Mouse (Mus musculus): ENCODE results near the gene Rif1. TPM values are rescaled to one million over a fixed set of nuclear protein-coding genes. Genes with fewer than 3 reads are reported as not detected.
A peak's percentile ranks its signal among the peaks of the same experiment; 100 is the strongest.

Rif1 gene
- polyA plus RNA-seq, 1 experiment = 0.83 TPM

DNA sequence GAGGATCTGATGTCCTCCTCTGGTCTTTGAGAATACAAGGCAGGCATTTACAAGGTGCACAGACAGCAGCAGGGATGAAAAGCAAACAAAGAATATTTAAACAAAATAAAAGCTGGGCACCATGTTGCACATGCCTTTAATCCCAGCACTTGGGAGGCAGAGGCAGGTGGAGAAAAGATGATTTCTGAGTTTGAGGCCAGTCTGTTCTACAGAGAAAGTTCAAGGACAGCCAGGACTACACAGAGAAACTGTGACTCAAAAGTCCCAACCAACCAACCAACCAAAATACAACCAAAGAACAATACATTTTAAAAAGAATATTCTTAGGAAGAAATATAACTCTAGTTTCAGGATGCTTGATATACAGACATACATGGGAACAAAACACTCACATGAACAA, 15.0 kb upstream of the Rif1 start:
- Histone ChIP-seq H3K4me3 (replicated peaks) (no peak overlapping the region), H3K27me3 (ENCODE audit: control insufficient read depth) (no peaks in the 10 kb centered on the region), H3K9me3 (ENCODE audit: control insufficient read depth, low read length) (no peaks in the 10 kb centered on the region), H3K36me3 (ENCODE audit: control insufficient read depth) (no peaks in the 10 kb centered on the region), H3K4me1 (ENCODE audit: control insufficient read depth) (no peaks in the 10 kb centered on the region)
- TF ChIP-seq GATA1 (IDR thresholded peaks at IDR 0.05; ENCODE audit: low read length) = no peak
- no peak for TF ChIP-seq TAL1 (IDR thresholded peaks at IDR 0.05; ENCODE audit: low read length)

DNA sequence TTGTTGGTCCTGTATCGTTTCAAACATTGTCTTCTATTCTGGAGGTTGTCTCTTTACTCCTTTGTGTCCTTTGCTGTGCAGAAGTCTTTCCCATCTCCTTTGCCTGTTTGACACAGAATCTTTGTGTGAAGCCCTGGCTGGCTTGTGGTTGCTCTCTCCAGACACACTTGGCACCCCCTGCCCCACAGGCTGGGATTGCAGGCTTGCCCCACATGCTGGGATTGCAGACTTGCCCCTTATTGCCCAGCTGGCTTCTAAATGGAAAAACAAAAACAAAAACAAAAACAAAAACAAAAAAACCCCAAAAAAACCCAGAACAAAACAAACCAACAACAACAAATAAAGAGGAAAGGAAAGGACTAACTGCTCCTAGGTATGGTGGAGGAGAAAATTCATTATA, 4.0 kb upstream of the Rif1 start:
- TF ChIP-seq TAL1 (IDR thresholded peaks at IDR 0.05; ENCODE audit: low read length) (no peak), GATA1 (IDR thresholded peaks at IDR 0.05; ENCODE audit: low read length) (no peak)
- peaks cover 8% of the 10 kb centered on the region for H3K4me1 ChIP-seq (ENCODE audit: control insufficient read depth)
- H3K36me3 ChIP-seq (ENCODE audit: control insufficient read depth) = no peaks in the 10 kb centered on the region
- peaks cover 16% of the 10 kb centered on the region for H3K27me3 ChIP-seq (ENCODE audit: control insufficient read depth)
- H3K9me3 ChIP-seq (ENCODE audit: control insufficient read depth, low read length) = no peaks in the 10 kb centered on the region
- no peak overlapping the region for H3K4me3 ChIP-seq (replicated peaks)

DNA sequence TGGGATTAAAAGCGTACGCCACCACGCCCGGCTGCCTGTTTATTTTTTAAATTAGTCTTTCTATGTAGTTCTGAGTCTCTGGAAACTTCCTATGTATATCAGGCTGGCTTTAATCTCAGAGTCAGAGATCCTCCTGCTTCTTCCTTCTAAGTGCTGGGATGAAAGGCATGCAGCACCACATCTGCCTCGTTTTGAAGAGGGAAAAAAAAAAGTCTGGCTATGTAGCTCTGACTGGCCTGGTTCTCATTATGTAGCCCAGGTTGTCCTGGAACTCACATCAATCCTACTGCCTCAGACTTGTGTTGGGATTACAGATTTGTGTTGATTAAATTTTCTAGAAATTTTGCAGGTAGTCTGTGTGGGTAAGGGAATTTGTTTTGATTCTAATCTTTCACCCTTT, 1.8 kb upstream of the Rif1 start:
- no peak for TF ChIP-seq GATA1 (IDR thresholded peaks at IDR 0.05; ENCODE audit: low read length)
- no peak for TF ChIP-seq TAL1 (IDR thresholded peaks at IDR 0.05; ENCODE audit: low read length)
- Histone ChIP-seq H3K4me3 (replicated peaks) (no peak overlapping the region), H3K9me3 (ENCODE audit: control insufficient read depth, low read length) (no peaks in the 10 kb centered on the region), H3K4me1 (ENCODE audit: control insufficient read depth) (peaks cover 21% of the 10 kb centered on the region), H3K36me3 (ENCODE audit: control insufficient read depth) (peaks cover 20% of the 10 kb centered on the region), H3K27me3 (ENCODE audit: control insufficient read depth) (peaks cover 11% of the 10 kb centered on the region)

DNA sequence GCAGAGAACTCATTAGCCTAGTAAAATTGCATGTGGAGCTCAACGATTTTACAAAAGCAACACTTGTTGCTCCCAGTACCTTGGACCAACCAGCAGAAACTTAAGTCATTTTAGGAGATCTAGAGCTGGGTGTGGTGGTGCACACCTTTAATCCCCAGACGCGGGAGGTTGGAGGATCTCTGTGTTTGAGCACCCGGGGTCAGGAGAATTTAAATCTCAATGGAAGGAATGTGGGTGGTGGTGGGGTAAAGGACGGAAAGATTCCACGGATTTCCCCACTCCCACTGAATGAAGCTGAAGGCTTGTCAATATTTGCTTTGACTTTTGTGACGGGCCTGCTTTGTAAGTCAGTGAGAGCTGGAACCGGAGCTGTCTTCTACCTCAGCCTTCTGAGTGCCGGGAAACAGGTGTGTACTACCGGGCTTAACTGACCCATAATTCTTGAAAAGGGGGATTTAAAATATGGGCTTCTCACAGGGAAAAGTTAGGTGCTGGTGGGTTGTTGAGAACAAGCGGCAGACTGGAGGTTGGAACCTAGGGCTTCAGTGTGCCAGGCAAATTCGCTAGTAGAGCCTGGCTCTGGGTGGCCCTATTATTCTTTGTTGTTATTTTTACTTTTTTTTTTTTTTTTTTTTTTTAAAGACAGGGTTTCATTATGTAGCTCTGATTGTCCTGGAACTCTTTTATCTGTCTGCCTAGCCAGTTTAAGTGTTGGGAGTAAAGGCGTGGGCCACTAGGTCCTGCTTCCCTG, 1.2 kb upstream of the Rif1 start:
- peak overlapping the region; percentile 86 for H3K4me3 ChIP-seq (replicated peaks)

DNA sequence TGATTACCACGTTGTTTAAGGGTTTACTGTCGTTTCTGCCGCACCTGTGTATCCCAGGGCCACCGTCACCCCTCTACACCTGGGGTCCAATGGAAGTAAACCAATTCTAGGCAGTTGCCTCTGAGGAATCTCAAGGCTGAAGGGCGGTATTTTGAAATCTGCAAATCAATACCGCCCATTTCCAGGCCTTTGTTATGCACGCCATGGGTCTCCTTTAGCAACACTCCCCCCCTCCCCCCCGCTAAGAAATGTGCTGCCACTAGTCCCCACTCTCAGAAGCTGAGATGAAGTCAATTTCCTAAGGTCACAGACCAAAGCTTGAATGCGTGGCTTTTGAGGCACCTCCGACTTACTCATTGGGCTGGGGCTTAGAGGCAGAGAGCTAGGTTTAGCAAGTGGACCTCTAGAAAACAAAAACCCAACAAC, 554 bp upstream of the Rif1 start:
- H3K36me3 ChIP-seq (ENCODE audit: control insufficient read depth) = peaks cover 33% of the 10 kb centered on the region
- no peaks in the 10 kb centered on the region for H3K9me3 ChIP-seq (ENCODE audit: control insufficient read depth, low read length)
- H3K4me3 ChIP-seq (replicated peaks) = peak overlapping the region; percentile 86
- peaks cover 8% of the 10 kb centered on the region for H3K27me3 ChIP-seq (ENCODE audit: control insufficient read depth)
- peaks cover 21% of the 10 kb centered on the region for H3K4me1 ChIP-seq (ENCODE audit: control insufficient read depth)
- TF ChIP-seq TAL1 (IDR thresholded peaks at IDR 0.05; ENCODE audit: low read length) (no peak), GATA1 (IDR thresholded peaks at IDR 0.05; ENCODE audit: low read length) (no peak)

More for the DNA sequence above, 1.2 kb upstream of the Rif1 start:
- Histone ChIP-seq H3K9me3 (ENCODE audit: control insufficient read depth, low read length) (no peaks in the 10 kb centered on the region), H3K4me1 (ENCODE audit: control insufficient read depth) (peaks cover 21% of the 10 kb centered on the region), H3K27me3 (ENCODE audit: control insufficient read depth) (peaks cover 8% of the 10 kb centered on the region), H3K36me3 (ENCODE audit: control insufficient read depth) (peaks cover 26% of the 10 kb centered on the region)
- TF ChIP-seq TAL1 (IDR thresholded peaks at IDR 0.05; ENCODE audit: low read length) (no peak), GATA1 (IDR thresholded peaks at IDR 0.05; ENCODE audit: low read length) (no peak)

DNA sequence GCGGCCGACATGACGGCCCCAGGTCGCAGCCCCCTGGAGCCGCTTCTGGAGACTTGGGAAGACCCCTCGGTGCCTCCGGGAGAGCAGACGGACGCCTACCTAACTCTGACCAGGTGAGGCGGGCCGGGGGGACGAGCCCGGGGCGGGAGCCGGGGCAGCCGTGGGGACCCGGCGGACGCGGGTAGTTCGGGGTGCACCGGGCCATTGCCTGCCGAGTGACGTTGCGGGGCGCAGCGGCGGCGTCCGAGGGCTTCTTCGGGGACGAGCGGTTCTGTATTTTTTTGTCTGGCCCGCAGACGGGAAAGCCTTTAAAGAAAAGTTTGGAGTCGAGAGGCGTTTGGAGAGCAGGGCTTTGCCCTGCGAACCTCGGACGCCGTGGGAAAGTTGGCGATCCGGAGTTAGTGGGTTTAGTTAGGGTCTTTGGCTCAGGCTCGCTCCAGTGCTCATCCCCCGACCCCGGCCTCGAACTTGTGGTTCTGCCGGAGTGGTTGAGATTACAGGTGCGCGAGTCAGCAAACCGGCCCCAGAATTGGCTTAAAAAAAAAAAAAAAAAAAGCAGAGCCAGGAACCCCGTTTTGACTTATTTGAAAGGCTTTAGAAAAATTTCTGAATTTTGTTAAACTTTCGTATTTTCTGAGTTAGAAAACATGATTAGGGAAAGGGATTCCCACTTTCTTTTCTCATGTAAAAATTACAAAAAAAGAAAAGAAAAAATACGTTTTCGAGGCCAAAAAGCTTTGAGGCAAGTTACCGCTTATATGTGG, 691 bp downstream of the Rif1 start:
- TF ChIP-seq TAL1 (IDR thresholded peaks at IDR 0.05; ENCODE audit: low read length) = no peak
- TF ChIP-seq GATA1 (IDR thresholded peaks at IDR 0.05; ENCODE audit: low read length) = no peak
- Histone ChIP-seq H3K36me3 (ENCODE audit: control insufficient read depth) (peaks cover 45% of the 10 kb centered on the region), H3K4me3 (replicated peaks) (peak overlapping the region; percentile 86), H3K9me3 (ENCODE audit: control insufficient read depth, low read length) (no peaks in the 10 kb centered on the region), H3K27me3 (ENCODE audit: control insufficient read depth) (peaks cover 8% of the 10 kb centered on the region), H3K4me1 (ENCODE audit: control insufficient read depth) (peaks cover 21% of the 10 kb centered on the region)

DNA sequence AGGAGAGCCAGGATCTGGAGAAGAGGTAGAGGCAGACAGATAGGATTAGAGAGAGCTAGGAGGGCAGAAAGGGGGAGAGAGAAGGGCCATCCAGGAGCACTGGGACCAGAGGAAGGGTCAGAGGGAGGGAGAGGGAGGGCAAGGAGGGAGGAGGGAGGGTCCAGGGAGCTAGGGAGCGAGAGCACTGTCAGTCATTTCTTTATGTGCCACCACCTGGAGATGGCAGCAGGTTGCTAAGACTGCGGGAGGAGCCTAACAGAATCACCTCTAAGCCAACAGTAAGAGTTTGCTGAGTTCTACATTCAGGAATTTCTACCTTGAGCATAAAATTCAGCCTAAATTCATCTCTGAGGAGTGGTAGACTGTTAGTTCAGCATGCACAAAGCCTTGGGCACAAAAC, 6.0 kb downstream of the Rif1 start:
- no peaks in the 10 kb centered on the region for H3K9me3 ChIP-seq (ENCODE audit: control insufficient read depth, low read length)
- peaks cover 98% of the 10 kb centered on the region for H3K36me3 ChIP-seq (ENCODE audit: control insufficient read depth)
- no peak for TF ChIP-seq TAL1 (IDR thresholded peaks at IDR 0.05; ENCODE audit: low read length)
- TF ChIP-seq GATA1 (IDR thresholded peaks at IDR 0.05; ENCODE audit: low read length) = no peak
- no peaks in the 10 kb centered on the region for H3K27me3 ChIP-seq (ENCODE audit: control insufficient read depth)
- no peak overlapping the region for H3K4me3 ChIP-seq (replicated peaks)
- peaks cover 13% of the 10 kb centered on the region for H3K4me1 ChIP-seq (ENCODE audit: control insufficient read depth)

DNA sequence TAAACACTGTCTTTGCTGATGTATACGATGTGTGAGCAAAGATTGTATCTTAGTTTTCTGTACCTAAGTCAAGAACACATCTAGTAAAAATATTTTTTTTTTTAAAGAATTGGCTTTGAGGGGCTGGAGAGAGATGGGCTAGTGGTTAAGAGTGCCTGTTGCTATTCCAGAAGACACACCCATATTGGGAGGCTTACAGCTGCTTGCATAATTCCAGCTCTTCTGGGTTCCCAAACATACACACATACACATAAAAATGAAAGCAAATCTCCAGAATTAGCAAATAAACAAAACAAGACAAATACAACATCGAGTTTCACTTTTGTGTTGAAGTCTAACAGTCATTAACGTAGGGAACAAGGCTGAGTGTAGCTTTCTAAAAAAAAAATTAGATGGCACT, 11.4 kb downstream of the Rif1 start:
- no peak overlapping the region for H3K4me3 ChIP-seq (replicated peaks)
- no peaks in the 10 kb centered on the region for H3K9me3 ChIP-seq (ENCODE audit: control insufficient read depth, low read length)
- no peak for TF ChIP-seq TAL1 (IDR thresholded peaks at IDR 0.05; ENCODE audit: low read length)
- TF ChIP-seq GATA1 (IDR thresholded peaks at IDR 0.05; ENCODE audit: low read length) = no peak
- no peaks in the 10 kb centered on the region for H3K4me1 ChIP-seq (ENCODE audit: control insufficient read depth)
- H3K27me3 ChIP-seq (ENCODE audit: control insufficient read depth) = no peaks in the 10 kb centered on the region
- H3K36me3 ChIP-seq (ENCODE audit: control insufficient read depth) = peaks cover 98% of the 10 kb centered on the region

DNA sequence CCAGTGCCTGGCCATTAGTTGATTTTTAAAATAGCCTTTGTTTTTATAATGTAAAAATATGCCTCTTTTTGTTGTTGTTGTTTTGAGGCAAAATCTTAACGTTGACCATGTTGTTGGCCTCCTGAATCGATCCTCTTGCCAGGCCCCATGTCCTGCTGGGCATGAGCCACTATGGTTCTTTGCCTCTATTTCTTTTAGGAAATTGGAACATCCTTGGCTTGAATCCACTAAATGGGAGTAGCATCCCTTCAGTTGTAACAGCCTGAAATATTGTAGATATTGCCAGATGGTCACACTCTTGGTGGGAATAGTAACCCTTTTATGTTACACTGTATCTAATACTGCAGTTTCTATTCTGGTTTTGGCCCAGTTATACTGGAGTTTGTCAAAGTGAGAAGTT, 11.9 kb downstream of the Rif1 start:
- peaks cover 98% of the 10 kb centered on the region for H3K36me3 ChIP-seq (ENCODE audit: control insufficient read depth)
- H3K9me3 ChIP-seq (ENCODE audit: control insufficient read depth, low read length) = no peaks in the 10 kb centered on the region
- H3K4me3 ChIP-seq (replicated peaks) = no peak overlapping the region
- no peaks in the 10 kb centered on the region for H3K27me3 ChIP-seq (ENCODE audit: control insufficient read depth)
- no peaks in the 10 kb centered on the region for H3K4me1 ChIP-seq (ENCODE audit: control insufficient read depth)
- TF ChIP-seq TAL1 (IDR thresholded peaks at IDR 0.05; ENCODE audit: low read length) (no peak), GATA1 (IDR thresholded peaks at IDR 0.05; ENCODE audit: low read length) (no peak)
